Mouse (Mus musculus) C3H10T1/2 (cell line): ENCODE data around the gene Dnah11. TPM values are rescaled to one million over a fixed set of nuclear protein-coding genes. Genes with fewer than 3 reads are reported as not detected.

Experiments
- polyA plus RNA-seq, 2 experiments: library from polyadenylated mRNA; unstranded; fragments of >200 nt; fragmentation: generic; extraction: Trizol; gene quantifications; one replicate each; pipeline ENCODE4 v1.2.1; 2012; ENCODE audit warnings: missing spikeins in 2 of 2

Gene Dnah11
- polyA plus RNA-seq = under 1 TPM in 1 of 2 experiments, not detected in 1; under 0.01 TPM

GRCm38 (mm10) chr12:118198386-118199093, at the start of gene Dnah11:
Gene Dnah11, minus strand, starts transcription at chr12:118199043.

Other genes starting within 250 kb of the Dnah11 start
- under 1 TPM; 0.02 to 0.52 TPM for gene Sp4, start 102.4 kb upstream of the Dnah11 start, polyA plus RNA-seq